In the genomic region with DNA sequence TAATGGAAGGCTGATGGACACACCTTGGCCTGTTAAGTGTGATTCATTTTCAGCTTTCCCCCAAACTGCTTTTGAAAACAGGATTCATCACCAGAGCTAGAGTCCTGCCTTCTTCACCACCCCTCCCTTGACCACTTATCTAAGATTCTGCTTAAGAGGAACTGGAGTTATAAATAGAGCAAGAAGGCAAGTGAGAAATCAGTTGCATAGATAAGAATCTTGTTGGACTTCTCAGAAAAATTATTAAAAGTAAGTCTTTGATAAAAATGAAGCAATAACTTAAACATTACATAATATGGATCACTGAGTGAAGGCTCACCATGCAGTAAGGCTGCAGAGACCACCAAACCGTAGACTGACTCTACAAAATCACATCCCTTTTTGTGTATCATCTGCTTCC, we compare ENCODE assay signal across 22 mouse cellular contexts. TPM values are rescaled to one million over a fixed set of nuclear protein-coding genes. Genes with fewer than 3 reads are reported as not detected.
A peak's percentile ranks its signal among the peaks of the same experiment; 100 is the strongest.
DNase-seq lines count a peak whose midpoint lies in the region; ATAC-seq and TF ChIP-seq lines count a peak whose summit lies in the region.
"Had no signal": no experiment of that assay in that cellular context is flagged by ENCODE, and none has a peak within 500 bp of the region (broad histone marks: within the 10 kb centered on the region; RNA-seq: fewer than 3 reads in every experiment).

No protein-coding gene starts in this region.

- DNase-seq in liver (no peak), 416B (ENCODE audit: low read depth) (peak; percentile 73)
- no peak for DNase-seq in liver, embryonic 14.5 days (ENCODE audit: low read depth in 3 of 3, low spot score in 3 of 3)
- no peak for DNase-seq in right cerebral cortex, postnatal 36 days (ENCODE audit: low spot score in 2 of 2)
- no peak for DNase-seq in gastrocnemius, postnatal 25 days
- DNase-seq: adrenal gland, postnatal 14 days; cerebellum, adult 11-12 months; cerebellum, adult 9-10 months; cerebellum, postnatal 36 days; gastrocnemius, adult 2 months; gastrocnemius, postnatal 36 days; heart, adult 18-20 months; heart, postnatal 14 days had no signal

- peaks cover 80% of the 10 kb centered on the region for H3K36me3 ChIP-seq in liver, embryonic 12.5 days
- peaks cover 34% of the 10 kb centered on the region for H3K36me3 ChIP-seq in liver, embryonic 14.5 days (replicated peaks; ENCODE audit: control insufficient read depth, insufficient read depth, low read depth)
- H3K36me3 ChIP-seq in kidney, embryonic 16.5 days (ENCODE audit: insufficient read depth, low read length), result no peaks in the 10 kb centered on the region
- H3K36me3 ChIP-seq: embryonic facial prominence, embryonic 13.5 days; heart, embryonic 10.5 days; hindbrain, embryonic 13.5 days had no signal

- H3K27ac ChIP-seq in liver, embryonic 12.5 days, result peak overlapping the region; percentile 97
- peak overlapping the region; percentile 63 for H3K27ac ChIP-seq in liver, embryonic 14.5 days
- H3K27ac ChIP-seq in kidney, embryonic 16.5 days (ENCODE audit: low read length), result no peak overlapping the region
- H3K27ac ChIP-seq: embryonic facial prominence, embryonic 13.5 days; forebrain, embryonic 13.5 days; gastrocnemius, adult 2 months; heart, embryonic 10.5 days; hindbrain, embryonic 13.5 days; hindbrain, postnatal 0 days had no signal

- no peaks in the 10 kb centered on the region for H3K27me3 ChIP-seq in liver, embryonic 12.5 days (replicated peaks)
- no peaks in the 10 kb centered on the region for H3K27me3 ChIP-seq in liver, embryonic 14.5 days (ENCODE audit: control insufficient read depth, insufficient read depth, low read length)
- no peaks in the 10 kb centered on the region for H3K27me3 ChIP-seq in kidney, embryonic 16.5 days (ENCODE audit: insufficient read depth, low read length)
- H3K27me3 ChIP-seq: embryonic facial prominence, embryonic 13.5 days; forebrain, embryonic 13.5 days; hindbrain, embryonic 13.5 days; Patski had no signal

- no peak for ATAC-seq in liver, embryonic 12.5 days
- no peak for ATAC-seq in liver, embryonic 14.5 days (ENCODE audit: insufficient read depth)
- no peak for ATAC-seq in kidney, embryonic 16.5 days (ENCODE audit: low FRiP score, low TSS enrichment)
- ATAC-seq: activated CD4-positive, CD25-positive, alpha-beta regulatory T cell, adult 4 months; forebrain, embryonic 13.5 days; hindbrain, postnatal 0 days; Patski had no signal

- TF ChIP-seq EP300 in liver, embryonic 14.5 days (IDR thresholded peaks at IDR 0.05; ENCODE audit: low read depth), result no peak

- no peaks in the 10 kb centered on the region for H3K9me3 ChIP-seq in liver, embryonic 12.5 days (replicated peaks)
- no peaks in the 10 kb centered on the region for H3K9me3 ChIP-seq in liver, embryonic 14.5 days (ENCODE audit: control insufficient read depth, low read length)
- H3K9me3 ChIP-seq in kidney, embryonic 16.5 days (ENCODE audit: low read length), result no peaks in the 10 kb centered on the region
- H3K9me3 ChIP-seq: embryonic facial prominence, embryonic 13.5 days; forebrain, embryonic 13.5 days; heart, embryonic 10.5 days; hindbrain, embryonic 13.5 days had no signal

- H3K4me2 ChIP-seq in liver, embryonic 12.5 days, result 0 out of 2 replicates have a peak overlapping the region, but pooled peaks have one; percentile 2
- 0 out of 2 replicates have a peak overlapping the region, but pooled peaks have one; percentile 9 for H3K4me2 ChIP-seq in liver, embryonic 14.5 days (ENCODE audit: low read depth)
- H3K4me2 ChIP-seq in kidney, embryonic 16.5 days (replicated peaks; ENCODE audit: low read depth, low read length), result no peak overlapping the region
- H3K4me2 ChIP-seq: embryonic facial prominence, embryonic 13.5 days; forebrain, embryonic 13.5 days; hindbrain, embryonic 13.5 days had no signal

- H3K4me3 ChIP-seq in liver, embryonic 12.5 days, result no peak overlapping the region
- no peak overlapping the region for H3K4me3 ChIP-seq in liver, embryonic 14.5 days (ENCODE audit: insufficient read depth in 1 of 2, low read depth in 2 of 2, low read length in 2 of 2)
- H3K4me3 ChIP-seq in kidney, embryonic 16.5 days (ENCODE audit: low read length), result no peak overlapping the region
- H3K4me3 ChIP-seq: embryonic facial prominence, embryonic 13.5 days; forebrain, embryonic 13.5 days; gastrocnemius, adult 2 months; heart, embryonic 10.5 days; hindbrain, embryonic 13.5 days had no signal

- no peak for TF ChIP-seq CTCF in liver, embryonic 14.5 days (IDR thresholded peaks at IDR 0.05; ENCODE audit: low read depth)

- WGBS in liver, embryonic 12.5 days (ENCODE audit: insufficient replicate concordance), result 59% methylated on average over 1 of the region's 1 CpGs
- 58% methylated on average over 1 of the region's 1 CpGs for WGBS in liver, embryonic 14.5 days (ENCODE audit: insufficient replicate concordance)
- 94% methylated on average over 1 of the region's 1 CpGs for WGBS in kidney, embryonic 16.5 days

- peaks cover 90% of the 10 kb centered on the region for H3K4me1 ChIP-seq in liver, embryonic 12.5 days
- H3K4me1 ChIP-seq in liver, embryonic 14.5 days (replicated peaks; ENCODE audit: control insufficient read depth in 2 of 2, insufficient read depth in 2 of 2, low read length in 1 of 2), result peaks cover 64 to 68% of the 10 kb centered on the region in 2 experiments
- H3K4me1 ChIP-seq in kidney, embryonic 16.5 days (ENCODE audit: insufficient read depth, low read length), result no peaks in the 10 kb centered on the region

- H3K9ac ChIP-seq in liver, embryonic 12.5 days, result peak overlapping the region; percentile 65; the same call in 1 of the 2 replicates
- H3K9ac ChIP-seq in liver, embryonic 14.5 days (replicated peaks), result peak overlapping the region; percentile 27; the same call in 1 of the 2 replicates
- no peak overlapping the region for H3K9ac ChIP-seq in kidney, embryonic 16.5 days (replicated peaks; ENCODE audit: low read length)
- H3K9ac ChIP-seq: embryonic facial prominence, embryonic 13.5 days; forebrain, embryonic 13.5 days; hindbrain, embryonic 13.5 days had no signal

RNA-seq across cellular contexts. Expression of a gene that starts 18.0 kb away (rescaled TPM):
- polyA plus RNA-seq in liver, embryonic 12.5 days (2016; fragmentation: Nextera tagmentation; extraction: Ambion mirVana), result 12.8 and 13.8 TPM in 2 replicates
- polyA plus RNA-seq in liver, embryonic 14.5 days (2012; rRNA removed), result 21.4 and 24.4 TPM in 2 replicates
- polyA plus RNA-seq in liver, embryonic 14.5 days (2014; fragmentation: Nextera tagmentation; extraction: Ambion mirVana), result 9.3 and 11.9 TPM in 2 replicates
- 10 to 100 TPM; 11.3 to 14.9 TPM for total RNA-seq in gastrocnemius, postnatal 25 days (2021)
- polyA plus RNA-seq in kidney, embryonic 16.5 days (2015; fragmentation: Nextera tagmentation; extraction: Ambion mirVana), result 2.6 and 3.3 TPM in 2 replicates
